24 mouse cellular contexts compared by ENCODE assay signal in genomic region chr16:30297450-30297849, GRCm38 (mm10). TPM values are rescaled to one million over a fixed set of nuclear protein-coding genes. Genes with fewer than 3 reads are reported as not detected.
"Had no signal": no experiment of that assay in that cellular context is flagged by ENCODE, and none has a peak within 500 bp of the region (broad histone marks: within the 10 kb centered on the region; RNA-seq: fewer than 3 reads in every experiment).

No protein-coding gene starts in this region.

- H3K27ac ChIP-seq: neural tube, embryonic 12.5 days; neural tube, embryonic 13.5 days; neural tube, embryonic 15.5 days; stomach, embryonic 15.5 days; stomach, postnatal 0 days had no signal

- H3K4me1 ChIP-seq: neural tube, embryonic 12.5 days; neural tube, embryonic 13.5 days; neural tube, embryonic 15.5 days; stomach, embryonic 15.5 days had no signal

- H3K27me3 ChIP-seq: neural tube, embryonic 12.5 days; neural tube, embryonic 15.5 days; stomach, embryonic 15.5 days had no signal

- H3K9me3 ChIP-seq: neural tube, embryonic 12.5 days; neural tube, embryonic 13.5 days; neural tube, embryonic 15.5 days; stomach, embryonic 15.5 days had no signal

- H3K36me3 ChIP-seq: neural tube, embryonic 12.5 days; neural tube, embryonic 13.5 days; neural tube, embryonic 15.5 days; stomach, embryonic 15.5 days had no signal

- H3K9ac ChIP-seq: neural tube, embryonic 12.5 days; neural tube, embryonic 13.5 days; neural tube, embryonic 15.5 days; stomach, embryonic 15.5 days had no signal

- H3K4me3 ChIP-seq: neural tube, embryonic 12.5 days; neural tube, embryonic 13.5 days; neural tube, embryonic 15.5 days; stomach, embryonic 15.5 days had no signal

- DNase-seq: retina, postnatal 1 day; right cerebral cortex, adult 18-20 months; right cerebral cortex, postnatal 14 days; right cerebral cortex, postnatal 25 days; right cerebral cortex, postnatal 4 days; spleen, adult 18-20 months; thymus, adult 18-20 months; thymus, adult 2 months; thymus, postnatal 14 days; thymus, postnatal 25 days; thymus, postnatal 36 days; thymus, postnatal 4 days had no signal

RNA-seq across cellular contexts. Expression of gene Lrrc15, which starts 14.4 kb away (rescaled TPM):
- total RNA-seq: neutrophil, adult 5-6 weeks had no signal
- polyA plus RNA-seq: small intestine, adult 2 months; spleen, adult 2 months had no signal

RNA-seq across cellular contexts. Expression of gene Cpn2, which starts 30.2 kb away (rescaled TPM):
- polyA plus RNA-seq: neural tube, embryonic 12.5 days; neural tube, embryonic 13.5 days; neural tube, embryonic 14.5 days; neural tube, embryonic 15.5 days; spleen, adult 2 months; stomach, embryonic 14.5 days; stomach, postnatal 0 days; thymus, postnatal 0 days; urinary bladder, adult 2 months had no signal
